Mouse (Mus musculus) cerebellum, adult 2 months (tissue): ENCODE results near the gene Nyap2.

Source experiments
- CTCF ChIP-seq: fragments of 200-500 bp; IDR thresholded peaks from 2 replicates; pipeline ENCODE4 v1.5.1; 2011; ENCODE audit warnings: low read depth, mild to moderate bottlenecking, control low read depth, low read length, moderate library complexity, borderline replicate concordance; ENCODE audit not compliant: insufficient read depth
- POLR2A ChIP-seq: fragments of 200-500 bp; IDR thresholded peaks from 2 replicates; pipeline ENCODE4 v1.6.1; 2011; ENCODE audit warnings: low read length, control low read depth, borderline replicate concordance; ENCODE audit not compliant: insufficient read depth

DNA sequence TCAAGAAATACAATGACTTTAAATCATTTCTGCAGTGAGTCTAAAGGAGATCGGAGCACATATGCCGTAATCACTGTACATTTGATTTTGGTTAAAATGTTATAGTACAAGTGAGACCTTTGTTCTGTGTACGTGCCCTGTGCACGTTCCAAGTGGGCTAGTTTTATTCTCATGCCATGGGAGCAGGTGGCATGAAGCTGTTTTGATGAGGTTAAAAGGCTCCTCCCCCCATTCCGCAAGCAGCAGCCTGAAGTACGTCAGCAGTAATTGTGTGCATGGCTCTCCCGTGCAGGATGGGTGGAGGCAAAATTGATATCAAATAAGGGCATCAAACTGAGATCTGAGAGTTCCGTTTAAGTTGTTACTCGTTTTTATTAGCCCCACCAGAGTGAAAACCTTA, 491 bp upstream of the Nyap2 start:
- TF ChIP-seq CTCF (no peak), POLR2A (peak; percentile 48; the same call in 1 of the 2 replicates)
